Mouse (Mus musculus) thymus, postnatal 14 days (tissue): ENCODE results near the gene Armh3.
"Not testable (repeated sequence)": the region's sequence is repeated elsewhere in the genome, so short reads cannot be mapped to it uniquely, and the experiment has no call there.

Experiments
- DNase-seq: peaks from one replicate; pipeline ENCODE4 v3.0.0; 2021

Gene Armh3

DNA sequence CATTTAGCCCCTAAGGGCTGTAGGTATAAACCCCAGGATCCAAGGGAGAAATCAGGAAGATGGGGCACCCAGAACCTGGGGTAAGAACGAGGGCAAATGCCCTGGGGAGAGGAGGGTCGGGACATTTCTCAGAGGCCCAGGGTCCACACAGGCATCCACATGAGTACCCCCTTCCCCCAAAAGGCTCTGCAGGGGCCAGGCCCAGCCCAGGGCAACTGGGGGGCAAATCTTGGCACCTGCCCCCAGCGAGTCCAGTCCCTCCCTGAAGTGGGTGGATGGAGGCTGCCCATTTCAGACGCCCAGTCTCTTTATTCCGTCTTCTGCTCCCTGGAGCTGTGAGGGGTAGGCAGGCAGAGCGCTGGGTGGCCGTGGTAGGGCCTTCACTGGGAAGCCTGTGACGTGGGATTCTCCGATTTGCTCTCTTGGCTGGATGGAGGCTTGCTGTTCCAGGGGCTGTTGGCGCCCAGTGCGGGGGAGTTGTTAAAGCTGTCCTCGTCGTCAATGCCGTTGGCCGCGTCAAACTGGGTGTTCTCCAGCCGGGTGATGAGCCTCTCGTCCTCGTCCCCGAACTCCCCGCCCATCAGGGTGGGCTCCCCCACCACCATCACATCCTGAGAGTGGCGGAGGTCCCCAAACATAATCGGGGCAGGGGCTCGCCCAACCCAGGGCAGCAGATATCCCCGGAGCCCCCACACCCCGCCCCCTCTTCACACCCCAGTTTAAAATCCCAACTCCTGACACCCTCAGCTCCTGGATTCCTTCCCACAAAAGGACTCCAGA lies 34.6 kb upstream of the Armh3 start:
- no peak for DNase-seq

DNA sequence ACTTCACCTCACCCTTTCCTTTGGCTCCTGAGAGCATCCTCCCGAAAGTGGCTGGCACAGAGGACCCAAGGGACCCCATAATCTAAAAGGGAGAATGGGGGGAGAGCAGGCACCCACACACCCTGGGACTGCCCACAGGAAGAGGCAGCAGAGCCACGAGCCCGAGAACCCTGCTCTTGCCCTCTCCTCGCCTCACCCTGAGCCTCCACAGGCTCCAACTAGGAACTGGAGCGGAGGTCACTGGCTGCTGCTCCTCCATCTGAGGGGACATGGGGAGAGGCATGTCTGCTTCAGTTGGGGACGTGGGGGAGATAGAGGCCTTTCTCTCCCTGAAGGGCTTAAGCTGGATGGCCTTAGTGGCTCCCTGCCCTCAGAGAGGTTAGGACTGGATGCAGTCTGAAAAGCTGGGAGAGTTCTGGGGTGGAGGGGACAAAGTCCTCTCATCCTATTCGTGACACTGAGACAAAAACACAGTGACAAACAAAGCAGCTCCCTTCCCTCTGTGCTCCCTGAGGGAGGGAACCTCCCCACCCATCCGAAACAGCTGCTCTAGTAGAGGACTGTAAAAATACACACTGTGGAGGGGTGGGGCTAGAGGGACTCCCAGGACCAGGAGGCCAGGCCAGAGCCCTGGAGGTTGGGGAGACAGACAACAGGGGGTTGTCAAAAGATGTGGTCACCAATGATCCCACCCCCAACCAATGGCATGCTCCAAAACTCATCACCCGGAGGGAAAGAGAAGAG lies 33.6 kb upstream of the Armh3 start:
- DNase-seq, result no peak

DNA sequence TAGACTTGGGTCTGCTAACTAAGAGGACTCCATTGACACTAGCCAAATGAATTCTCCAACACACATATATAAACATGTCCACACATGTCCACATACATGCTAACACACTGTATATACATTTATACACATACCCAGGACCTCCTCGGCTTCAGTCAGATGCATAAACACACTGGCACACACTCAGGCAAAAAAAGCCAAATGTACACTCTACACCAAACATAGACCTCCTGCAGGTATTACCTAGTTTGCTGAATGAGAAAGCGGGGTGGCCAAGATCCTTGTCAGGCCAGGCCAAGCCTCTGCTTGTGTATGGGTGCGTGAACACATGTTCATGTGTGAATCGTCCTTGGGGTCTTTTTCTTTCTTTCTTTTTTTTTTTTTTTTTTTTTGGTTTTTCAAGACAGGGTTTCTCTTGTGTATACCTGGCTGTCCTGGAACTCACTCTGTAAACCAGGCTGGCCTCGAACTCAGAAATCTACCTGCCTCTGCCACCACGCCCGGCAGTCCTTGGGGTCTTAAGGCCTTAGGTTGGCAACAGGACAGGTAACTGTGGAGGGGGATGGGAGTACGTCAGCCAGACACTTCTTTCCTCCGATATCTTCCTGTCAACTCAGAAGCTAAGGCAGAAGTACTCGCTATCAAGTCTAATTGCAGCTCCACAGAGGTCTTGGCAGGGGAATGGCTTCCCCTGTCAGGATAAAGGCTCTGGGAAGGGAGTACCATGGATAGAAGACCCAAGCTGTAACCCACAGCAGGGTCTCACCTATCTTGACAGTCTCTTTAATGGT lies 32.1 kb upstream of the Armh3 start:
- no peak for DNase-seq

DNA sequence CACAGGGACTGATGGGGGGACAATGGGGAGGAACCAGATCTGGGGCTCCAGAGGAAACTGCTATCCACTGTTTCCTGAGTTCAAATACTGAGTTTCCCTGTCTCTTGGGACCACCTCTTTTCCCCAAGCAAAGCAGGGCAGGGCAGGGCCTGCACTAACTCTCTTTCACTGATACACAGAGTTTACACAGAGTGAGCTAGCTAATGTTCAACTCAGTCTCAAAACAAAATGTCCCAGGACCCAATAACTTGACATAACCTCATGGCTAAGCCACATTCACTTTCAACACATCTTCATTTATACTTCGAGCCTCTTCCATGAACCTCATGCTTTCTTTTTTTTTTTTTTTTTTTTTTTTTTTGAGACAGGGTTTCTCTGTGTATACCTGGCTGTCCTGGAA lies 31.4 kb upstream of the Armh3 start:
- DNase-seq, result no peak

DNA sequence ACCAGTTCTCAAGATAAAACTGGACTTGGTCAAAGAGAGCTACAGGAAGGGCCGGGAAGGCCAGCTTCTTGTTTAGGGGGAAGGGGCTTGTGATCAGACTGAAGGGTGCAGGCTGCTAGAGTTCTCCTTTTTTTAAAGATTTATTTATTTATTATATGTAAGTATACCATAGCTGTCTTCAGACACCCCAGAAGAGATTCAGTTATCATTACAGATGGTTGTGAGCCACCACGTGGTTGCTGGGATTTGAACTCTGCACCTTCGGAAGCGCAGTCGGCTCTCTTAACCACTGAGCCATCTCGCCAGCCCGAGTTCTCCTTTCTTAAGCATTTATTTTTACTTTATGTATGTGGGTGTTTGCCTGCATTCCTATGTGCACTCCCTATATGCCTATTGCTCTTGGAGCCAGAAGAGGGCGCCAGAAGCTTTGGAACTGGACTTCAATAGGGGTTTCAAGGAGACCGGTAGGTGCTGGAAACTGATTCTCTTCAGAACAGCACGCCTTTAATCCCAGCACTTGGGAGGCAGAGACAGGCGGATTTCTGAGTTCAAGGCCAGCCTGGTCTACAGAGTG lies 30.5 kb upstream of the Armh3 start:
- DNase-seq, result peak; percentile 18

DNA sequence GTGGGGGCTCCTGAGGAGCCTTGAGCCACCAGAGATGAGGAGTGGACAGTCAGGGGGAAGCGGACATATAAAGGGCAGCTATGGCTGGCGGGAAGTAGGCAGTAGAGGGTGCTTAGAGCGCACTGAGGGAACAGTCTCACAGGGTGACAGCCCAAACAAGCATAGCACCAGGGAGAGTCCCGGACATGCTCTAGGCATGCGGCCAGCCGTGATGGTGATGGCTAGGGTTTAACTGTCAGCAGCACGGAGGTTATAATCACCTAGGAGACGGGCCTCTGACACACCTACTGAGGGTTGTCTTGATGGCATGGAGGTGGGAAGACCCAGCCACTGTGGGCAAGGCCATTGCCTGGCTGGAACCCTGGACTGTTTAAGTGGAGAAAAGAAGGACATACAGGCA lies 28.3 kb upstream of the Armh3 start:
- DNase-seq, result no peak

DNA sequence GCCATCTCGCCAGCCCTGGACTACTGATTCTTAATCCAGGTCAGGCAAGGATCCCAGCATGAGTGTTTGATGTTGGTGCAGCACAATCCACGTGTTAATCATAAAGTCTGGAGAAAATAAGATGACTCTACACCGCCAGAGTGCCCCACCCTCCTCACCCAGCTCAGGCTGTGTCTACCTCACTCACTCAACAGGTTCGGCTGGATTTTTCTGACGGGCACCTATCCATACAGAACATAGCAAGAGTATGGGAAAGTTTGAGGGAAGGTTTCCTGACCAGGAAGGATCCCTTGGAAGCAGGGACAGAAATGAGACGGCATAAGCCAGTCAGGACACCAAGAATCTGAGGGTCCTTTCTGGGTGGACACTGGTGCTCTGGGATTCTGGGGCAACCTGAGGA lies 26.7 kb upstream of the Armh3 start:
- no peak for DNase-seq

DNA sequence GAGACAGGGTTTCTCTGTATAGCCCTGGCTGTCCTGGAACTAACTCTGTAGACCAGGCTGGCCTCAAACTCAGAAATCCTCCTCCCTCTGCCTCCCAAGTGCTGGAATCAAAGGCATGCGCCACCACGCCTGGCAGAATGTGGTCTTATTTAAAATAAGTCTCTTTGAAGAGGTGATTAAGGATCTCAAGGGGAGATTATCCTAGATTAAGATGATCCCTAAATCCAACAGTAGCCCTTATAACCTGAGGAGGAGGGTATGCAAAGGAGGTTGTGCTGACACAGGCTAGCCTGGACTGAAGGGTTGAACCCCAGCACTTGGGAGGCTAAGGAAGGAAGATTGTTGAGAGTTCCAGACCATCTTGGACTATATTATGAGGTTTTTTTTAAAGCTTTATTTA lies 17.7 kb upstream of the Armh3 start:
- DNase-seq, result no peak

DNA sequence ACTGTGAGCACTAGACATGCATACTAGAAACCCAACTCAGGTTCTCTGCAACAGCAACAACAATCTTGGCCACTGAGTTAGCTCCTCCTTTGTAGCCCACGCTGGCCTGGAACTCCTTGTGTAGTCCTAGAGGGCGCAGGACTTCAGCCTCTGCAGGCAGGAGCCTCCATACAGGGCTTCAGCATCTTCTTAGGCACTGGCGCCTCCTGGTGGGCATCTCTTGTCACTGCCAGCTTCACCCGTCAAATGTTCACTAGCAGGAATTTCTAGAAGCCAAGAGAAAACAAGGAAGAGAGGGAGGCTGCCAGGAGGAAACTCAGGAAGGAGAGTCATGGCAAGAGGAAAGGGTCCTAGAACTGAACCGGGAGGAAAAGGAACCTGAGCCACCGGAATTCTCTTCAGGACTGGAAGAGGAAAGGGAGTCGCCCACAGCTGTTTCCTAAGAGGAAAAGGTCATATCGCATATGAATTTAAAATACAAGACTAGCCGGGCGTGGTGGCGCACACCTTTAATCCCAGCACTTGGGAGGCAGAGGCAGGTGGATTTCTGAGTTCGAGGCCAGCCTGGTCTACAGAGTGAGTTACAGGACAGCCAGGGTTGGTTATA lies 16.4 kb upstream of the Armh3 start:
- peak; percentile 84 for DNase-seq

DNA sequence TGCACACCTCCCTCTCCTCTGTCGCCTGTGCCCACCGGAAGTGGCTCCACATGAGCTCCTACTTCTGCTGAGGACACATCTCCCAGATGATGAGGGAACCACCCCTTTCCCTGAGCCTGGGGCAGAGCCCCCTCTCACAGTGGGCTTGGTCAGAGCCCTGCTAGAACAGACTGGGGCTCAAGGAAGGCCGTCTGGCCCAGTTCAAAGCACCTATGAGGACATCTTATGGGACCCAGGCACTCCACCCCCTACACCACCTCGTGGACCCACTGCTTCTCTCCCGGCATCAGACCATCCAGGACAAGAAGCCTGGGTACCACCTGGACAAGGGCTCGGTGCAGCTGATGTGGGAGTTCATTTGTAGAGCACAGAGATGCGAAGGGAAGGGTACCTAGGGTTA lies 7.4 kb upstream of the Armh3 start:
- no peak for DNase-seq

DNA sequence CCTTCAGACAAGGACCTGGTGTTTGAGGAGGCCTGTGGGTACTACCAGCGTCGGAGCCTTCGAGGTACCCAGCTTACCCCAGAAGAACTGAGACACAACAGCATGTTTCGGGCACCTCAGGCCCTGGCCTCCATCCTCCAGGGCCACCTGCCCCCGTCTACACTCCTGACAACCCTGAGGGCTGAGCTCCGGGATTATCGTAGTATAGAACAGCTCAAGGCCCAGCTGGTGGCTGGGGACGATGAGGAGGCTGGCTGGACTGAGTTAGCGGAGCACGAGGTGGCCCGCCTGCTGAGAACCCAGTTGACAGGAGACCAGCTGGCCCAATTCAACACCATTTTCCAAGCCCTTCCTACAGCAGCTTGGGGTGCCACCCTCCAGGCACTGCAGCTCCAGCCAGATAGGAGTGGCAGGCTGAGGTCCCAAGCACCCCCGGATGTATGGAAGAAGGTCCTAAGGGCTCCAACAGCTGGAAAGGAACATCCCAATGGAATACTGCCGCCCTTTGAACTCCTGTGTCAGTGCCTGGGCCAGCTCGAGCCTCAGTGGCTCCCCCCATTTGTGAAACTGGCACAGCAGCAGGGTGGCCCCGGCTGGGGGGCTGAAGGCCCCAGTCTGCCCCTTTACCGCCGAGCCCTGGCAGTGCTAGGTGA lies 6.7 kb upstream of the Armh3 start:
- no peak for DNase-seq

DNA sequence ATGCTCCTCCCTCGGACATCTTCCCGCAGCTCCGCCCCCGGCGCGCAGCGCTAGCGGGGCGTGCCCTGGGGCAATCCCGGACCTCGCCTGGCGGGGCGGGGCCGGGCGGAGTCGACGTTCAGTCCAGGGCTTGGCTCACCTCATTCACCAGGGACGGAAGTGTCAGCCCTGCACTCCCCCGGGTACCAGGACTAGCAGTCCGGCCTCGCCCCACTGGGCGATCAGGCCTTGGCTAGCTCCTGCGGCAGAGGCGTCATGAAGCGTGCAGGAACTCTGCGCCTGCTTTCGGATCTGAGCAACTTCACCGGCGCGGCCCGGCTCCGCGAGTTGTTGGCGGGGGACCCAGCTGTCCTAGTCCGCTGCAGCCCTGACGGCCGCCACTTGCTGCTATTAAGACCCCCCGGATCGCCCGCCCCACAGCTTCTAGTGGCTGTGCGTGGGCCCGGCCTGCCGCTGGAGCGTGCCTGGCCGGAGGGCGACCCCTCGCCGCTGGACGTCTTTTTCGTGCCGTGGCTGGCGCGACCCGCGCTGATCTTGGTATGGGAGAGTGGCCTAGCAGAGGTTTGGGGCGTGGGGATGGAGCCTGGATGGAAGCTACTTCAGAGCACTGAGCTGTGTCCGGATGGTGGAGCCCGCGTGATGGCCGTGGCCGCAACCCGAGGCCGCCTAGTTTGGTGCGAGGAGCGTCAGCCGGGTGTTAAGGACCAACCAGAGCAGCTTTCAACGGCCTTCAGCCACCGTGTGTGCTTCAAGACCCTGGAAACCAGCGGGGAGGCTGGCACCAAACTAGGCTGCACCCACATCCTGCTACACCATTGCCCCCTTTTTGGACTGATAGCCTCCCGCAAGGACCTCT lies 5.3 kb upstream of the Armh3 start, which contains the start of gene Hps6:
TSS of gene Hps6 (plus strand) at position 138 of the 856 bp plus-strand sequence.
- DNase-seq, result peak; percentile 86

DNA sequence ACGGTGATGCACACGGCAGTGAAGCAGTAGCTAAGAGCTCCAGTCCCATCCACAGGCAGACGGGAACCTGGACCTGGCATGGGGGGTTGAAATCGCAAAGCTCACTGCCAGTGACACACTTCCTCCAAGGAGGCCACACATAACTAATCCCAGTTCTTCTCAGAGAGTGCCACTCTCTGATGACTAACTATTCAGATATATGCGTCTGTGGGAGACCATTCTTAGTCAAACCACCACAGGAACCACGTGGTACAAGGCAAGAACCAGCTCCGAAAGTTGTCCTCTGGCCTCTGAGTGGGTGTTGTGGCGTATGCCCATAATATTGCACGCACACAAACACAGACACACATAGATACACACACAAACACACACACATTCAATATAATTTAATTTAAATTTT lies 4.0 kb upstream of the Armh3 start:
- DNase-seq, result no peak

DNA sequence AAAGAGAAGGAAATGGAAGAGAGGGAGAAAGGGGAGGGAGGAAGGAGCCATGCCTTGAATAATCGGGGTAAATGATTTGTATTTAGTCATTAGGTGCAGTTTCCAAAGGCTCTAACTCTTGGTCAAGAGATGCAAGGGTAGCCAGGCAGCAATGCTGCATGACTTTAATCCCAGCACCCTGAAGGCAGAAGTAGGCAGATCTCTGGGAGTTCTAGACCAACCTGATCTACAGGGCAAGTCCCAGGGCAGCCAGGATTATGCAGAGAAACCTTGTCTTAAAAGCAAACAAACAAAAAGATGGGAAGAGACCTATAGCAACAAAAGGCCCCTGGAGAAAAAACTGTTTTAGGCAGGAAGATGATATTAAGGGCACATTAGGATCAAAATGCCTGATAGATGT lies 1.1 kb upstream of the Armh3 start:
- DNase-seq, result no peak

DNA sequence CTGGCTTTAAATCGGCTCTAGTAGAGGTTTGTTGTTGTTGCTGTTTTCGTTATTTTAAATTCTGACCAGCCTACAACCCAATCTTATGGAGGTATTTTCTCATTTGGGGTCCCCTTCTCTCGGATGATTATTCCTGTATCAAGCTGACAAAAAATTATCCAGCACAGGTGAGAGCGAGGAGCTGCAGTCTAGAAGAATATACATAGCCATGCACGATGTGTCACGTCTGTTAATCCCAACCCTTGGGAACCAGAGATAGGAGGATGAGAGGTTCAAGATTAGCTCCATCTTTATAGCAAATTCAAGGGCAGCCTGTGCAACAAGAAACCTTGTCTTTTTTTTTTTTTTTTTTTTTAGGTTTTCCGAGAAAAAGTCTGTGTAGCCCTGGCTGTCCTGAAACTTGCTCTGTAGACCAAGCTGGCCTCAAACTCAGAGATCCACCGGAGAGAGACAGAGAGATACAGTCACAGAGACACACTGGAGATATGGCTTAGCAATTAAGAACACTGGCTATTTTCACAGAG lies 468 bp upstream of the Armh3 start:
- no peak for DNase-seq

DNA sequence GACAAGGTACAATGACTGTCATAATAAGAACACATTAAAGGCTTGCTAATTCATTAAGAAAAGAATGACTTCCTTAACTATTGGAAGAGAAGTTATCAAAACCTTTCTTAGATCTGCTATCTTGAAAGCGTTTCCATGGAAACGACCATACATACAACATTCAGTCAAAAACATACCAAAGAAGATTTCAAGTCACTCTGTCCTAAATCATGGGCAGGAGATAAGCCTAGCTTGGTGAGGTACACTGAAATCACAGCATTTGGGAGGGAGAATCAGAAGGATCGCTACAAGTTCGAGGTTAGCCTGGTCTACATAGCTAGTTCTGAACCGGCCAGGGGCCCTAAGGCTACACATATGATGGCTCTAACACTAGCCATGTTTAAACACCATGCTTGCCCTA lies 923 bp downstream of the Armh3 start:
- no peak for DNase-seq

DNA sequence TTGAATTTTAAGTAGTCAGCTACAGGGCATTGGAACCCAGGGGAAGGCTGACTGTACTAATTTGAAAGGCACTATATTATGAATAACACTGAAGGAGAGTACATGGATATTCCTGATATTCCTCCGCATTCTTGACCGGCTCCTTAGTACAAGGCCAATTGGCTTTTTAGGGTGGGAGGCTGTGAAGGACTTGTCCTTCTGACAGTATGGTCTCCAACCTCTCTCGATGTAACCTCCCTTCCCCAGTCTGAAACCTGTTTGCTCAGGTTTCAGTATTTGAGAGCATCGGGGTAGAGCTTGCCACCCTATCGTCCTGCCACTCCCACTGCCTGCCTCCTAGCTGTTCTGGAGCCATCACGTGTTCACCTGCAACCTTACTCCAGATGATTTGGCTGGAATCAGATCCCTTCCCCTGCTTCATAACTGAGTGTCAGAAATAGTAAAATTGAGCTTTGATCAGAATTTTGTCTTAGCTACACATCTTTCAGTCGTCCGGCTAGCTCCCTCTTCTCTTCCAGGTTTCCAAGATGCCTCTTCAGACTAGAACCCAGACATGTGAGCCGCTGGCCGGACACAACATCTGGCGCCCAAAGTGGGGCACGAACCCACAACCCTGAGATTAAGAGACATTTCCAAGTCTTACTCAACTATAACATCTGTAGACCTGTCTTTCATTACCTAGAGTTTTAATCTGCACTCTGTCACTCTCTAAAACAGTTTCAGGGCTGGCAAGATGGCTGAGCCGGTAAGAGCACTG lies 4.1 kb downstream of the Armh3 start:
- no peak for DNase-seq

DNA sequence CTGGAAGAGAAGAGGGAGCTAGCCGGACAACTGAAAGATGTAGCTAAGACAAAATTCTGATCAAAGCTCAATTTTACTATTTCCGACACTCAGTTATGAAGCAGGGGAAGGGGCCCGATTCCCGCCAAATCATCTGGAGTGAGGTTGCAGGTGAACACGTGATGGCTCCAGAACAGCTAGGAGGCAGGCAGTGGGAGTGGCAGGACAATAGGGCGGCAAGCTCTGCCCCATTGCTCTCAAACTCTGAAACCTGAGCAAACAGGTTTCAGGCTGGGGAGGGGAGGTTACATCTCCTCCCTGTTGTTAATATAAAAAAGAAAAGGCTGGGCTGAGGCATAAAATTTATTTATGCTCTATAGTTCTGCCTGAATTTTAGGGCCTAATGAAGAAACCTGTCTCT lies 4.8 kb downstream of the Armh3 start:
- not testable (repeated sequence) for DNase-seq

DNA sequence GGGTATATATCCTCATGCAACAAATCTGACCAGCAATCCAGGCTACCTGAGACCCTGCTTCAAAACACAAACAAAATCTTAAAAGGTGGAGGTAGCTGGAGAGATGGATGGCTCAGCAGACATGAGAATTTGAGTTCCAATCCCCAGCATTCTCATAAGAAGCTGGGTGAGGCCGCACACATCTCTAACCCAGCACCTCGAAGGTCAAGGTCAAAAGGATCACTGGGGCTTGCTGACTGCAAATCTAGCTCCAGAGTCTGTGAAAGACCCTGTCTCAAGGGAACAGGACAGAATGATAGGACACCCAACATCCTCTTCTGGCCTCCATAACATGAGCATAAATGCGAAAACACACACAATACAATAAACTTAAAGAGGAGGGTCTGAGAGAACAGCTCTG lies 7.1 kb downstream of the Armh3 start:
- DNase-seq, result no peak

DNA sequence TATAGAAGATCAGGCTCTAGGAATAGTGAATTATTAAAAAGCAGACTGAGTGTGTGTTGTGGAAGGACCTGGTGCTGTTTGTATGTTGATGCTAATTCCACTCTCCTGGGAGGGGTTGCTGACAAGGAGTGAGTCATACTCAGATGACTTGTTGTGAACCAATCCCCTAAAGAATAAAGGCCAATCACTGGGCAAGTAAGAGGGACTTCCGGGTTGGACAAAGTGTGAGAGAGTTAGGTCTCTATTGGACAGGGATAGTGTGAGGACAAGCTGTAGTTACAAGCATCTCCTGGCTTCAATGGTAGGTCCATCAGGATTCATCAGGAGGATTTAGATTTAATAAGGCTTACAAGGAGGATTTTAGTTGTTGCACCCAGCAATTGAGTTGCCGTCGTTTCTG lies 10.1 kb downstream of the Armh3 start:
- no peak for DNase-seq
